Mouse (Mus musculus): ENCODE results near the gene Fam92b. TPM values are rescaled to one million over a fixed set of nuclear protein-coding genes. Genes with fewer than 3 reads are reported as not detected.

Fam92b gene
- 0.13 TPM in 1 of 2 replicates, not detected in the other for polyA plus RNA-seq (2015; fragmentation: Nextera tagmentation; extraction: Ambion mirVana)

GRCm38 (mm10) chr8:120177318-120178123, at the start of gene Fam92b:
Gene Fam92b, minus strand, starts transcription at chr8:120177466.

Other genes with a start within 250 kb of the Fam92b start
- gene Crispld2, start 185.0 kb downstream of the Fam92b start, polyA plus RNA-seq (2015; fragmentation: Nextera tagmentation; extraction: Ambion mirVana), result 74.6 and 86.1 TPM in 2 replicates
- gene Zdhhc7, start 76.0 kb downstream of the Fam92b start, polyA plus RNA-seq (2015; fragmentation: Nextera tagmentation; extraction: Ambion mirVana), result 29.9 TPM in 2 replicates
- 4.4 and 4.9 TPM in 2 replicates for gene 6430548M08Rik, start 63.3 kb downstream of the Fam92b start, polyA plus RNA-seq (2015; fragmentation: Nextera tagmentation; extraction: Ambion mirVana)
- 2.4 and 3.4 TPM in 2 replicates for gene Gse1, start 51.0 kb upstream of the Fam92b start, polyA plus RNA-seq (2015; fragmentation: Nextera tagmentation; extraction: Ambion mirVana)